Mouse (Mus musculus) heart, adult 2 months (tissue): ENCODE measurements at regions not wholly inside any gene's neighbourhood (a gene's known extent, or its start where the extent isn't known, plus 50 kb on each side); places are given as distances from the start of the nearest gene placed in this dataset.

Source experiments
- CTCF ChIP-seq: fragments of 200-600 bp; IDR thresholded peaks from 2 replicates; pipeline ENCODE4 v1.8.1; 2022; ENCODE audit warnings: antibody characterized with exemption, mild to moderate bottlenecking, moderate library complexity
- POLR2A ChIP-seq: fragments of 200-500 bp; IDR thresholded peaks from 2 replicates; pipeline ENCODE4 v1.6.1; 2011; ENCODE audit warnings: mild to moderate bottlenecking, low read depth, low read length, control low read depth; ENCODE audit not compliant: insufficient read depth

DNA sequence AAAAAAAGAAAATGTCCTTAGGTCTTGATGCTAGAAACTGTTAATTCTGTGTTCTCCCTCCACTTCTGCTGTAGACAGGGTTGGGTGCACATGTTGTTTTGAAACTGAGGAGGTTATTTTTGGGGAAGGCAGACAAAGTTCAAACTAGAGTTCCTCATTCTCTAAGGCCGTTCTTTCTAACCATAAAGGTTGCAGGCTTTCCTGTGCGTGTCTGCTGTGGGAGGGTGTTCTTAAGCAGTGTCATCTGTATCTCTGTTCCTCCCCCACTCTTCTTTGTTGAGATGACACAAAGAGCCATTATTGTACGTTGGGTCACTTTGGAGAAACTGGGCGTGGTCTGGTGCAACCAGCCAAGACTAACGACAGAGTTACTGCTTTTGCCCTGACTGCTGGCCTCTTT lies 606.3 kb downstream of the Kctd8 start:
- TF ChIP-seq CTCF (no peak), POLR2A (no peak)
